In genomic region chr11:98809457-98810290, GRCm38 (mm10) we compare ENCODE assay signal across 7 mouse cellular contexts. TPM values are rescaled to one million over a fixed set of nuclear protein-coding genes. Genes with fewer than 3 reads are reported as not detected.
DNase-seq lines count a peak whose midpoint lies in the region; ATAC-seq lines count a peak whose summit lies in the region.

No protein-coding gene starts in this region.

- peak; percentile 98 for ATAC-seq in embryonic facial prominence, embryonic 11.5 days (replicated peaks; ENCODE audit: insufficient number of reproducible peaks, low FRiP score, low TSS enrichment, low read depth)
- ATAC-seq in limb, embryonic 11.5 days (ENCODE audit: insufficient number of reproducible peaks, low FRiP score, low TSS enrichment, low read depth), result peak; percentile 98
- peak; percentile 97 for ATAC-seq in midbrain, embryonic 14.5 days (ENCODE audit: low FRiP score, low TSS enrichment)

- no peaks in the 10 kb centered on the region for H3K9me3 ChIP-seq in embryonic facial prominence, embryonic 11.5 days (replicated peaks; ENCODE audit: control insufficient read depth, low read length)
- no peaks in the 10 kb centered on the region for H3K9me3 ChIP-seq in limb, embryonic 11.5 days (ENCODE audit: control insufficient read depth, low read length)
- no peaks in the 10 kb centered on the region for H3K9me3 ChIP-seq in midbrain, embryonic 14.5 days (ENCODE audit: control insufficient read depth, low read length)

- DNase-seq in adrenal gland, postnatal 14 days, result peak; percentile 99
- peak; percentile 99 for DNase-seq in embryonic facial prominence, embryonic 11.5 days (ENCODE audit: low spot score)
- DNase-seq in heart, adult 11 months, result peak; percentile 100
- peak; percentile 99 for DNase-seq in kidney, adult 18-20 months
- DNase-seq in limb, embryonic 11.5 days (ENCODE audit: low spot score), result peak; percentile 99
- DNase-seq in midbrain, embryonic 14.5 days, result peak; percentile 100
- peak; percentile 98 for DNase-seq in spleen, adult 18-20 months

- no peaks in the 10 kb centered on the region for H3K27me3 ChIP-seq in embryonic facial prominence, embryonic 11.5 days (ENCODE audit: control insufficient read depth, insufficient read depth, low read length)
- H3K27me3 ChIP-seq in limb, embryonic 11.5 days (ENCODE audit: control insufficient read depth, insufficient read depth, low read length), result no peaks in the 10 kb centered on the region
- no peaks in the 10 kb centered on the region for H3K27me3 ChIP-seq in midbrain, embryonic 14.5 days (ENCODE audit: control insufficient read depth, insufficient read depth, low read length)

- peak overlapping the region; percentile 78 for H3K4me2 ChIP-seq in embryonic facial prominence, embryonic 11.5 days (ENCODE audit: low read depth, low read length)
- H3K4me2 ChIP-seq in limb, embryonic 11.5 days (ENCODE audit: low read depth, severe bottlenecking), result peak overlapping the region; percentile 66
- H3K4me2 ChIP-seq in midbrain, embryonic 14.5 days (ENCODE audit: low read length), result peak overlapping the region; percentile 82

- WGBS in embryonic facial prominence, embryonic 11.5 days, result under 1% methylated on average over 78 of the region's 84 CpGs
- under 1% methylated on average over 83 of the region's 84 CpGs for WGBS in limb, embryonic 11.5 days
- under 1% methylated on average over 84 of the region's 84 CpGs for WGBS in midbrain, embryonic 14.5 days

- peaks cover 4% of the 10 kb centered on the region; the same call in 1 of the 2 replicates for H3K36me3 ChIP-seq in embryonic facial prominence, embryonic 11.5 days (replicated peaks; ENCODE audit: control insufficient read depth, insufficient read depth, low read depth, low read length)
- peaks cover 16% of the 10 kb centered on the region for H3K36me3 ChIP-seq in limb, embryonic 11.5 days (ENCODE audit: control insufficient read depth, insufficient read depth, low read length)
- H3K36me3 ChIP-seq in midbrain, embryonic 14.5 days (ENCODE audit: control insufficient read depth, insufficient read depth, low read length), result peaks cover 63% of the 10 kb centered on the region

- H3K27ac ChIP-seq in embryonic facial prominence, embryonic 11.5 days (replicated peaks; ENCODE audit: low read depth, low read length), result peak overlapping the region; percentile 97
- peak overlapping the region; percentile 89 for H3K27ac ChIP-seq in limb, embryonic 11.5 days (replicated peaks; ENCODE audit: low read depth, low read length)
- H3K27ac ChIP-seq in midbrain, embryonic 14.5 days (replicated peaks; ENCODE audit: low read depth, low read length), result peak overlapping the region; percentile 98

- H3K9ac ChIP-seq in embryonic facial prominence, embryonic 11.5 days (replicated peaks; ENCODE audit: low read length), result peak overlapping the region; percentile 95
- peak overlapping the region; percentile 86 for H3K9ac ChIP-seq in limb, embryonic 11.5 days (ENCODE audit: low read length)
- peak overlapping the region; percentile 94 for H3K9ac ChIP-seq in midbrain, embryonic 14.5 days (replicated peaks; ENCODE audit: low read length)

- H3K4me3 ChIP-seq in embryonic facial prominence, embryonic 11.5 days (ENCODE audit: low read depth, low read length), result peak overlapping the region; percentile 92
- peak overlapping the region; percentile 85 for H3K4me3 ChIP-seq in limb, embryonic 11.5 days (ENCODE audit: low read depth, low read length)
- H3K4me3 ChIP-seq in midbrain, embryonic 14.5 days (replicated peaks; ENCODE audit: low read depth, low read length), result peak overlapping the region; percentile 81

- H3K4me1 ChIP-seq in embryonic facial prominence, embryonic 11.5 days (ENCODE audit: control insufficient read depth, insufficient read depth, low read length), result no peaks in the 10 kb centered on the region
- H3K4me1 ChIP-seq in limb, embryonic 11.5 days (ENCODE audit: control insufficient read depth, insufficient read depth, low read length), result peaks cover 4% of the 10 kb centered on the region; the same call in 1 of the 2 replicates
- H3K4me1 ChIP-seq in midbrain, embryonic 14.5 days (ENCODE audit: control insufficient read depth, insufficient read depth, low read length), result peaks cover 14% of the 10 kb centered on the region

RNA-seq across cellular contexts. Expression of gene Casc3, which starts 5.0 kb away (rescaled TPM):
- total RNA-seq in adrenal gland, postnatal 14 days (2021), result 37.8 and 38.8 TPM in 2 replicates
- polyA plus RNA-seq in embryonic facial prominence, embryonic 11.5 days (2014; fragmentation: Nextera tagmentation; extraction: Ambion mirVana), result 41.9 and 44.3 TPM in 2 replicates
- polyA plus RNA-seq in limb, embryonic 11.5 days (2014; fragmentation: Nextera tagmentation; extraction: Ambion mirVana), result 44.9 and 51.1 TPM in 2 replicates
- 46.6 and 57.3 TPM in 2 replicates for polyA plus RNA-seq in midbrain, embryonic 14.5 days (2014; fragmentation: Nextera tagmentation; extraction: Ambion mirVana)

RNA-seq across cellular contexts. Expression of gene Msl1, which starts 14.4 kb away (rescaled TPM):
- total RNA-seq in adrenal gland, postnatal 14 days (2021), result 88.5 and 88.7 TPM in 2 replicates
- 20.2 and 22.0 TPM in 2 replicates for polyA plus RNA-seq in embryonic facial prominence, embryonic 11.5 days (2014; fragmentation: Nextera tagmentation; extraction: Ambion mirVana)
- 24.6 and 25.6 TPM in 2 replicates for polyA plus RNA-seq in limb, embryonic 11.5 days (2014; fragmentation: Nextera tagmentation; extraction: Ambion mirVana)
- 25.0 and 35.9 TPM in 2 replicates for polyA plus RNA-seq in midbrain, embryonic 14.5 days (2014; fragmentation: Nextera tagmentation; extraction: Ambion mirVana)

RNA-seq across cellular contexts. Expression of gene Rapgefl1, which starts 26.9 kb away (rescaled TPM):
- 0.79 and 0.93 TPM in 2 replicates for total RNA-seq in adrenal gland, postnatal 14 days (2021)
- 1.1 TPM in 2 replicates for polyA plus RNA-seq in embryonic facial prominence, embryonic 11.5 days (2014; fragmentation: Nextera tagmentation; extraction: Ambion mirVana)
- 2.2 and 2.8 TPM in 2 replicates for polyA plus RNA-seq in limb, embryonic 11.5 days (2014; fragmentation: Nextera tagmentation; extraction: Ambion mirVana)
- polyA plus RNA-seq in midbrain, embryonic 14.5 days (2014; fragmentation: Nextera tagmentation; extraction: Ambion mirVana), result 8.8 and 9.6 TPM in 2 replicates

RNA-seq across cellular contexts. Expression of gene Nr1d1, which starts 34.5 kb away (rescaled TPM):
- 32.9 and 51.0 TPM in 2 replicates for total RNA-seq in adrenal gland, postnatal 14 days (2021)
- 0.69 and 1.2 TPM in 2 replicates for polyA plus RNA-seq in embryonic facial prominence, embryonic 11.5 days (2014; fragmentation: Nextera tagmentation; extraction: Ambion mirVana)
- 1.0 and 1.1 TPM in 2 replicates for polyA plus RNA-seq in limb, embryonic 11.5 days (2014; fragmentation: Nextera tagmentation; extraction: Ambion mirVana)
- 3.0 TPM in 2 replicates for polyA plus RNA-seq in midbrain, embryonic 14.5 days (2014; fragmentation: Nextera tagmentation; extraction: Ambion mirVana)

RNA-seq across cellular contexts. Expression of gene Wipf2, which starts 53.8 kb away (rescaled TPM):
- 16.6 and 21.3 TPM in 2 replicates for total RNA-seq in adrenal gland, postnatal 14 days (2021)
- polyA plus RNA-seq in embryonic facial prominence, embryonic 11.5 days (2014; fragmentation: Nextera tagmentation; extraction: Ambion mirVana), result 4.4 and 4.6 TPM in 2 replicates
- polyA plus RNA-seq in limb, embryonic 11.5 days (2014; fragmentation: Nextera tagmentation; extraction: Ambion mirVana), result 6.3 and 7.4 TPM in 2 replicates
- 5.4 and 6.1 TPM in 2 replicates for polyA plus RNA-seq in midbrain, embryonic 14.5 days (2014; fragmentation: Nextera tagmentation; extraction: Ambion mirVana)

Comparison
In these comparisons a context has a peak if more than half of its experiments do, and no peak if none do; other contexts are left out.
1. Peak in every context shown above with its lines: DNase-seq, ATAC-seq, H3K4me3 ChIP-seq and H3K27ac ChIP-seq.